Mouse (Mus musculus): ENCODE measurements at regions not wholly inside any gene's neighbourhood (a gene's known extent, or its start where the extent isn't known, plus 50 kb on each side); places are given as distances from the start of the nearest gene placed in this dataset.

- H3K27me3 ChIP-seq (ENCODE audit: control insufficient read depth, insufficient read depth, low read length) = no peaks in the 10 kb centered on the region
- H3K9ac ChIP-seq (ENCODE audit: low read depth, low read length) = no peak overlapping the region
- no peaks in the 10 kb centered on the region for H3K4me1 ChIP-seq (ENCODE audit: control insufficient read depth, insufficient read depth, low read length)
- no peaks in the 10 kb centered on the region for H3K79me2 ChIP-seq (ENCODE audit: control insufficient read depth, insufficient read depth, low read length)
- H3K4me3 ChIP-seq (ENCODE audit: insufficient read depth, low read depth, low read length) = no peak overlapping the region
- no peak overlapping the region for H3K27ac ChIP-seq (replicated peaks; ENCODE audit: insufficient read depth, low read depth, low read length)
- no peaks in the 10 kb centered on the region for H3K36me3 ChIP-seq (ENCODE audit: control insufficient read depth, insufficient read depth, low read length)
- TF ChIP-seq CTCF (IDR thresholded peaks at IDR 0.05; ENCODE audit: low read depth, low read length) (no peak), POLR2A (IDR thresholded peaks at IDR 0.05; ENCODE audit: extremely low read depth, insufficient read depth, low read length) (no peak)
- 59% methylated on average over 2 of the region's 2 CpGs for WGBS
- no peak for DNase-seq (ENCODE audit: extremely low read depth, low read depth, low spot score)
Measured at GRCm38 (mm10) chr5:13931011-13931410, 94.1 kb upstream of the Sema3e start.

GRCm38 (mm10) chr5:13951346-13951745 is 73.7 kb upstream of the Sema3e start:
- H3K79me2 ChIP-seq (ENCODE audit: control insufficient read depth, insufficient read depth, low read length) = no peaks in the 10 kb centered on the region
- H3K4me3 ChIP-seq (ENCODE audit: insufficient read depth, low read depth, low read length) = no peak overlapping the region
- no peak overlapping the region for H3K9ac ChIP-seq (ENCODE audit: low read depth, low read length)
- no peak for DNase-seq (ENCODE audit: extremely low read depth, low read depth, low spot score)
- no peaks in the 10 kb centered on the region for H3K4me1 ChIP-seq (ENCODE audit: control insufficient read depth, insufficient read depth, low read length)
- TF ChIP-seq POLR2A (IDR thresholded peaks at IDR 0.05; ENCODE audit: extremely low read depth, insufficient read depth, low read length) (no peak), CTCF (IDR thresholded peaks at IDR 0.05; ENCODE audit: low read depth, low read length) (no peak)
- H3K36me3 ChIP-seq (ENCODE audit: control insufficient read depth, insufficient read depth, low read length) = no peaks in the 10 kb centered on the region
- no peak overlapping the region for H3K27ac ChIP-seq (replicated peaks; ENCODE audit: insufficient read depth, low read depth, low read length)
- no peaks in the 10 kb centered on the region for H3K27me3 ChIP-seq (ENCODE audit: control insufficient read depth, insufficient read depth, low read length)

GRCm38 (mm10) chr5:13955616-13956015 is 69.5 kb upstream of the Sema3e start:
- Histone ChIP-seq H3K27me3 (ENCODE audit: control insufficient read depth, insufficient read depth, low read length) (no peaks in the 10 kb centered on the region), H3K79me2 (ENCODE audit: control insufficient read depth, insufficient read depth, low read length) (no peaks in the 10 kb centered on the region), H3K36me3 (ENCODE audit: control insufficient read depth, insufficient read depth, low read length) (no peaks in the 10 kb centered on the region), H3K4me3 (ENCODE audit: insufficient read depth, low read depth, low read length) (no peak overlapping the region), H3K9ac (ENCODE audit: low read depth, low read length) (no peak overlapping the region), H3K4me1 (ENCODE audit: control insufficient read depth, insufficient read depth, low read length) (no peaks in the 10 kb centered on the region; the same call in 1 of the 2 replicates), H3K27ac (replicated peaks; ENCODE audit: insufficient read depth, low read depth, low read length) (no peak overlapping the region)
- no peak for DNase-seq (ENCODE audit: extremely low read depth, low read depth, low spot score)
- WGBS = 76% methylated on average over 1 of the region's 1 CpGs
- no peak for TF ChIP-seq CTCF (IDR thresholded peaks at IDR 0.05; ENCODE audit: low read depth, low read length)
- no peak for TF ChIP-seq POLR2A (IDR thresholded peaks at IDR 0.05; ENCODE audit: extremely low read depth, insufficient read depth, low read length)

GRCm38 (mm10) chr5:13959575-13959974 is 65.5 kb upstream of the Sema3e start:
- H3K79me2 ChIP-seq (ENCODE audit: control insufficient read depth, insufficient read depth, low read length) = no peaks in the 10 kb centered on the region
- peak; percentile 17 for DNase-seq (ENCODE audit: extremely low read depth, low read depth, low spot score)

GRCm38 (mm10) chr5:13965901-13966300 is 59.2 kb upstream of the Sema3e start:
- DNase-seq (ENCODE audit: extremely low read depth, low read depth, low spot score) = no peak
- Histone ChIP-seq H3K27ac (replicated peaks; ENCODE audit: insufficient read depth, low read depth, low read length) (no peak overlapping the region), H3K27me3 (ENCODE audit: control insufficient read depth, insufficient read depth, low read length) (no peaks in the 10 kb centered on the region), H3K79me2 (ENCODE audit: control insufficient read depth, insufficient read depth, low read length) (no peaks in the 10 kb centered on the region), H3K4me3 (ENCODE audit: insufficient read depth, low read depth, low read length) (no peak overlapping the region), H3K4me1 (ENCODE audit: control insufficient read depth, insufficient read depth, low read length) (no peaks in the 10 kb centered on the region), H3K9ac (ENCODE audit: low read depth, low read length) (no peak overlapping the region), H3K36me3 (ENCODE audit: control insufficient read depth, insufficient read depth, low read length) (no peaks in the 10 kb centered on the region)
- TF ChIP-seq CTCF (IDR thresholded peaks at IDR 0.05; ENCODE audit: low read depth, low read length) (no peak), POLR2A (IDR thresholded peaks at IDR 0.05; ENCODE audit: extremely low read depth, insufficient read depth, low read length) (no peak)
- 70% methylated on average over 2 of the region's 2 CpGs for whole genome bisulfite sequencing

More at GRCm38 (mm10) chr5:13959575-13959974, 65.5 kb upstream of the Sema3e start:
- TF ChIP-seq POLR2A (IDR thresholded peaks at IDR 0.05; ENCODE audit: extremely low read depth, insufficient read depth, low read length) (no peak), CTCF (IDR thresholded peaks at IDR 0.05; ENCODE audit: low read depth, low read length) (no peak)
- H3K27ac ChIP-seq (replicated peaks; ENCODE audit: insufficient read depth, low read depth, low read length) = no peak overlapping the region
- no peaks in the 10 kb centered on the region for H3K36me3 ChIP-seq (ENCODE audit: control insufficient read depth, insufficient read depth, low read length)
- no peak overlapping the region for H3K9ac ChIP-seq (ENCODE audit: low read depth, low read length)
- no peaks in the 10 kb centered on the region; the same call in 1 of the 2 replicates for H3K4me1 ChIP-seq (ENCODE audit: control insufficient read depth, insufficient read depth, low read length)
- no peak overlapping the region for H3K4me3 ChIP-seq (ENCODE audit: insufficient read depth, low read depth, low read length)
- WGBS = 17% methylated on average over 4 of the region's 4 CpGs
- no peaks in the 10 kb centered on the region for H3K27me3 ChIP-seq (ENCODE audit: control insufficient read depth, insufficient read depth, low read length)

GRCm38 (mm10) chr5:13974664-13975063 is 50.4 kb upstream of the Sema3e start:
- Histone ChIP-seq H3K4me3 (ENCODE audit: insufficient read depth, low read depth, low read length) (no peak overlapping the region), H3K4me1 (ENCODE audit: control insufficient read depth, insufficient read depth, low read length) (no peaks in the 10 kb centered on the region), H3K27ac (replicated peaks; ENCODE audit: insufficient read depth, low read depth, low read length) (no peak overlapping the region), H3K27me3 (ENCODE audit: control insufficient read depth, insufficient read depth, low read length) (no peaks in the 10 kb centered on the region), H3K36me3 (ENCODE audit: control insufficient read depth, insufficient read depth, low read length) (no peaks in the 10 kb centered on the region), H3K79me2 (ENCODE audit: control insufficient read depth, insufficient read depth, low read length) (no peaks in the 10 kb centered on the region), H3K9ac (ENCODE audit: low read depth, low read length) (no peak overlapping the region)
- 70% methylated on average over 3 of the region's 3 CpGs for WGBS
- TF ChIP-seq POLR2A (IDR thresholded peaks at IDR 0.05; ENCODE audit: extremely low read depth, insufficient read depth, low read length) (no peak), CTCF (IDR thresholded peaks at IDR 0.05; ENCODE audit: low read depth, low read length) (no peak)
- DNase-seq (ENCODE audit: extremely low read depth, low read depth, low spot score) = no peak

Measured in liver, adult 2 months (tissue).